Mouse (Mus musculus): ENCODE measurements around the gene Mapk8ip2.
A peak's percentile ranks its signal among the peaks of the same experiment; 100 is the strongest.
"Not testable (repeated sequence)": the region's sequence is repeated elsewhere in the genome, so short reads cannot be mapped to it uniquely, and the experiment has no call there.

Gene Mapk8ip2

GRCm38 (mm10) chr15:89453865-89454478 is at the start of gene Mapk8ip2:
Gene Mapk8ip2 (plus strand): TSS chr15:89453913.
- DNase-seq: peak; percentile 79 to 82

DNA sequence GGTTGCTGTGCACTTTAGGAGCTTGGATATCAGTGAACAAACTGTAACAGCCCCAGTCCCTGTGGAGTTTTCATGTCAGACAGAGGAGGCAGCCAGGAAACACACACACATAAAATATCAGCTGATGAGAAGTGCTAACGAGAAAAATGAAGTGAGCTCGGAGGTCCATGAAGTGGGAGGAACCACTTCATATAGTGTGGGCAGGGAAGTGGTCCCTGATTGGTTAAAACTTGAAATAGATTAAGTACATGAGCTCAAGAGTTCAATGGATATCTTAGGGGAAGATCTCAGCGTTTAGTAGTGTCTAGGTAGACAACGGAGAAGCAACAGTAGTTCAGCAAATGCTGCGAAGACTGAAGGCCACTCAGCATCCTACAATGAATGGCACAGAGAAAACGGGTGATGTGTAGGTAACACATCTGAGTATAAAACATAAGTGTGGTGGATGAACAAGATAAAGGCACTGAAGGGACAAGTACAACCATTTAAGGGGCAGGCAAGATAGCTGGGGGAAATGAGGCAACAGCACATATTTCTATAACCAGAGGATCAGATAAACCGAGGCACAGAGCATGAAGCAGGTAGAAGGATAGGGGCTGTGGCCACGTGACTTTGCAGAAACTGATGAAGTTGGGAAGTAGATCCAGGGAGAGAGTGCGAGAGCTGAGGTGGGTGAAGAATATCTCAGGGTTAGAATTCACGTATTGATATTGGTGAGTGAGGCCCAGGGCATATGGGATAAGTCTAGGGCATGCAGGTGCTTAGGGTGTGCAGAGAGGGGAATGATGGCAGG is 48.7 kb upstream of the Mapk8ip2 start:
- no peak for DNase-seq

GRCm38 (mm10) chr15:89406691-89407090 is 47.0 kb upstream of the Mapk8ip2 start:
- DNase-seq: no peak

DNA sequence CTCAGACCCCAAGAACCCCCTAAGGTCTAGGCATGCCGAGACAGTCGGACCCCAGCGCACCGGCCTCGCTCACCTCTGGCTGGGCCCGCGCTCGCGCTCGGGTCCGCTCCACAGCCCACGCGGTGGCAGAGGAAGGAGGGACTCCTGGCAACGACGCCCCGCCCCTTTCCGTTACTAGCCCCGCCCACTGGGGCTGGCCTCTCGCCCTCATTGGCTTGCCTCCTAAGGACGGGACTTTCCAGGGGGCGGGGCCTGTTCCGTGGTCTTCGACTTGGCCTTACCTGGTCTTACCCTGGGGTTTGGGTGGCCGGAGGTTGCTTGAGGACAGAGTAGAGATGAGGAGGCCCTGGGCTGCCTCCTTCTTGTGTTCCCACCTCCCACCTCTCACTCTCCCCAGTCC is 43.6 kb upstream of the Mapk8ip2 start, which contains the start of gene Syce3:
Gene Syce3 (minus strand): TSS at position 386 of the 400 bp plus-strand sequence.
- no peak for DNase-seq

DNA sequence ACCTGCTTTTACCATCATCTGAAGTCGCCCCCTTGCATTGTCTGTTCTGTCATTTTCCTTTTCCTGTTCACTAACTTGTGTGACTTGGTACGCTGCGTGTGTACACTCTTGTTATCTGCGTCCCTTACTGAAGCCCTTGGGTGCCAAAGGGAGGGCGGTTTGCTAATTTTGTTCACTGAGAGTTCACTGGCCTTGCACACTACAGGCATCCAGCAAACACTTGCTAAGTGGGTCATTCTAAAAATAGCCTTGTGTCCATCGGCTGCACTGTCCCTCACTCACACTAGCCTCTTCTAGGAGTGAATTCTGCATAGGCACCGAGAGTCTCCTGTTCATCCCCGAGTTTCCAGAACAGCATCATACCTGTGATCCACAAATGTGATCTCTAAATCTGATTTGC is 38.4 kb upstream of the Mapk8ip2 start:
- peak in 1 of 2 experiments; percentile 41 for DNase-seq

DNA sequence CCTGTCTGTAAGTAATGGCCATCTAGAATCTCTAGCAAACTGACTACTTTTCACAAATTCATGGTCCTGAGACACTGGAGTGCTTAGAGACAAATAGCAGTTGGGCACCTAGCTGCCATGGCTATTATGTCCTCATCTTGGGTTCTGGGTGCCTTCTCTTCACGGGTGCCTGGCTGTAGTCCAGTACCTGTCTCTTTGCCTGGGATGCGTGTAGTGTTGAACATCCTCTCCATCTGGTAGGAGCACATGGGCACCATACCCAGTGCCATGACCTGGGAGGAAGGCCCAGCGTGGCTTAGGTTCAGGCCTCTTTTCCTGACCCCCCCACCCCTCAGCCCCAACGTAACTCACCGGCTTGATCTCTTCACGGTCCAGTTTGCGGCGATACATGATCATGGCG is 31.8 kb upstream of the Mapk8ip2 start:
- DNase-seq: no peak

- no peak for DNase-seq
Measured at GRCm38 (mm10) chr15:89424621-89425020, 29.1 kb upstream of the Mapk8ip2 start.

GRCm38 (mm10) chr15:89425711-89426121 is 28.0 kb upstream of the Mapk8ip2 start, which contains the start of gene Cpt1b:
Gene Cpt1b (minus strand): TSS chr15:89425863.
- no peak for DNase-seq

DNA sequence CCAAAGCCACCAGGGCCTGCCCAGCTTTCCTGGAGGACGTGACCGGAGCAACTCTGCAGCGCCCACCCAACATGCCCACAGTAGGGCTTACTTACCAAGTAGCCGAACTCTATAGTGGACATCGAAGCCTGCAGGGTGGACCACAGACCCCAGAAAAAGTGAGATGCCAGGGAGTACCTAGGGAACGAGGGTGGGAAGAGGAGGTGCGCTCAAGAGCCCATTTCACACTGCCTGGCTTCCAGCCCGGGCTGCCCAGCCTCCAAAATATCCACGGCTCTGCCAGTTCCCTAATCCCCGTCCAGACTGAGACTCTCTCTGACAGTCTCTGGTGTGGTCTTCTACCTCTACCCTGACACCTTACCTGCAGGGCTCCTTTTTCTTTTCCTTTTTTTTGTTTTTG is 27.0 kb upstream of the Mapk8ip2 start:
- no peak for DNase-seq

DNA sequence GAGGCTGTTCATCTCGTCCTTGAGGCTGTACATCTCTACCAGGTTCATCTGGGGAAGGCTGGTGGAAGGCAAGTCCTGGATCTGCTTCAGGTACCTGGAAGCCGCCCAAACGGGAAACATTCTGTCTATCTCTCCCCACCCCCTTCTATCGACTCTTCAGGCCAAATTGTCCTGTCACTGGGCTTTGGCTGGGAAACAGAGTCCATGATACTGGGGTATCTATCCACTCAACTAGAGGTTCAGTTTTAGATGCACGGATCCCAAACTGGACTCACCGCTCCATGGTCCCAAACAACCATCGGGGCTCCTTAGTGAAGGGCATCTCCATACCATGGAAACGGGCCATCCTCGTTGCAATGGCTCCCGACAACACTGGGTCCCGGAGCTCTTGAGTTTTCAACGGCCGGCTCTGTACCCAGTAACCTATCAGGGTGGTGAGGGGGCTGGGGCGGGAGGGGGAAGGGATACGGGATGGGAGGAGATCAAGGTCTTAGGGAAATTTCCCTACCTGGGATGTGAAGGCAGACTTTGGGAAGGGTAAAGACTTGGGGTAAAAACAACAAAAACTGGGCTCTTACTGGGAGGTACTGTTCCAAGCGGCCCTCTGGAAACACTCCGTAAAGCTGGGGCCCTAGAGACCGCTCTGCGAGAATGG is 25.4 kb upstream of the Mapk8ip2 start:
- DNase-seq: no peak

DNA sequence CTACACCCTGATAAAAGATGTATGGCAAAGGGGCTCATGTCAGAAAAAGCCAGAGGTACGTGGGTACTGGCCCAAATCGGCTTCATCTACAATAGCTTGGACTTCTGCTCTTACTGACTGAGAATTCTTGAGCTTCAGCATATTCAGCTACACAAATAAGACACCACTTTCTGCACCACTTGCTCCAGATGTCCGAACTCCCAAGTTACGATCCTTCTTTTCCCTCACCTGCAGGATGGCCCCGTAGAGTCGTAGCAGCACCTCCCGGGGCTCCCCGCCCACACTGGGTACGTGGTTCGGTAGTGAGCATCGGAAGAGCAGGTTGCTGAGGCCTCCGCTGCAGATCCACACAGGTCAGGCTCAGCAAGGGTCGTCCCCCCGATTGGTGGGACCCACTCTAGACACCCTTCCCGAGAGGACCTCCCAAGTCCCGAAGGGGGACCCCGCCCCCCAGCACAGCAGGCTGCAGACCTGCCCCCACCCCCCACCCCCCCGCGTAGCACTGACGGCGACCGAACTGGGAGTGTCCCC is 24.8 kb upstream of the Mapk8ip2 start:
- DNase-seq: no peak

DNA sequence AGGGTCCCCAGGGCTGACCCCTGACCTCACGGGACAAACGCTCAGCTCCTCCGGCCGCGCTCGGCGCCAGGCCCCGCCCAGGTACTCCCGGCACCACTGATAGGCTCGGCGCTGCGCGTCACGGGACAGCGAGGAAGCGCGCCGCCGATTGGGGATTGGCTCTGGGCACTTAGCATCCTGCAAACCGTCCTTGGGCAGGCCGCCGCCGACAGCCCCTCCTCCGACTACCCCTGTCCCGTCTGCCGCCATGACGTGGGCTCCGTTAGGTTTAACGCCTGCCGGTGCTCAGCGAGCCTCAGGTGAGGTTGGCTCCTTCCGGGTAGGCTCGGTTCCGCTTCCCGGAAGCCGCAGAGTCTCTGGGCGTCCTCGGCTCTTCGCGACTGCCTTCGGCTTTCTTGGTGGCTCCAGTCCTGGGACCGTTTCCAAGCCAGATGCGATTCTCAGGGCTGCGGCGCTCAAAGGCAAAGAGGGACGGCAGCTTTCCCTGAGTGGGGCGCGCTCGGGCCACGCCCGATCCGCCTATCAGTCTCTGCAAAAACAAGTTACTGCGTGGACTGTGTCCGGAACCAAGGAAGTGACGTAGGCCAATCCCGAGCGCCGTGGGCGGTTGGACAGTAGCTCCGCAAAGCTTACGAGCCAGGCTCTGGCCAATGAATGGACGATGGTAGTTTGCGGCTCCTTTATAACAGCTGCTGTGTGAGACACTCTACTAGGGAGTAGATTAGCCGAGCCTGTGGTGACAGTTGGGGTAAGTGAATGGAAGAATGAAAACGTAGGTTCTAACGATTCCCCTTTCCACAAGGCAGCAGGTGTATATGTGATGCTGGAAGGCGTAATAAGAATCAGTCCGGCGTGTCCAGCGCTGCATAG is 24.1 kb upstream of the Mapk8ip2 start, which contains the start of the genes C730034F03Rik, Gm44502 and Chkb:
Gene C730034F03Rik (plus strand): TSS at position 238 of the 870 bp plus-strand sequence.
Gene Gm44502 (minus strand): TSS at position 345 of the 870 bp plus-strand sequence.
Gene Chkb (minus strand): TSS at position 557 of the 870 bp plus-strand sequence.
- DNase-seq: peak; percentile 93

- peak in 1 of 2 experiments; percentile 42 for DNase-seq
Measured at GRCm38 (mm10) chr15:89430341-89430740, 23.4 kb upstream of the Mapk8ip2 start.

- not testable (repeated sequence) for DNase-seq
Measured at GRCm38 (mm10) chr15:89430771-89431170, 22.9 kb upstream of the Mapk8ip2 start.

DNA sequence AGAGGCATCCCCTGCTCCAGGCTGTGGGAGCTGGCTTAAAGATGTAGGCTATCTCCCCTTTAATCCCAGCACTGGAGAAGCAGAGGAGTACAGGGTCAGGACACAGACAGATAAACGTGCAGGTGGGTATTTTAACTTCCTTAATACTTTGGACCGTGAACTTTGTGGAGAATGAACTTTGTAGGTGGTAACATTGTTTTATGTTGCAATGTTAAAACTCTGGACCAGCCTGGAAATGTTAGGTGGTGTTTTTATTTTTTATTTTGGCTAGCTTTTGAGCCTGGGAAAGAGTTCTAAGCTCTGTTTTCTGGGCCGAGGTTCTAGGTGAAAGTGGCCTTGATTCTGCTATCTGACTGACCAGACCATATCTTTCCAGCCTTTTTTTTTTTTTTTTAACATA is 22.4 kb upstream of the Mapk8ip2 start:
- no peak for DNase-seq

- DNase-seq: no peak
Measured at GRCm38 (mm10) chr15:89431806-89432205, 21.9 kb upstream of the Mapk8ip2 start.

GRCm38 (mm10) chr15:89432946-89433345 is 20.8 kb upstream of the Mapk8ip2 start:
- peak; percentile 60 to 67 for DNase-seq

DNA sequence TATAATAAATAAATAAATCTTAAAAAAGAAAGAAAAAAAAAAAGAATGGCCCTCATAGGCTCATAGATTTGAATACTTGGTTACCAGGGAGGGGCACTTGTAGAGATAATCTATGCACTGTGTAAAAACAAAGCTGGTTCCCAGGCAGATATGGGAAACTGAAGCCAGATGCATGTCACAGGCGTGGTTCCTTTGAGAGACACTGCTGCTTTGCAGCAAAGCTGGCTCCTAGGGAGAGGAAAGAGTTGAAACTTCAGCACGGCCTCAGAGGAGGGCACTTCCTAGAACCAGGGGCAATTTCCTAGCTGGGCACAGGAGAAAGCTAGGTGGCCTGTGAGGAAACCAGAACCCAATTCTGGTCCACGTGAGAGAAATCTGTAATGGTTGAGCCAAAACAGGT is 19.6 kb upstream of the Mapk8ip2 start:
- DNase-seq: no peak

DNA sequence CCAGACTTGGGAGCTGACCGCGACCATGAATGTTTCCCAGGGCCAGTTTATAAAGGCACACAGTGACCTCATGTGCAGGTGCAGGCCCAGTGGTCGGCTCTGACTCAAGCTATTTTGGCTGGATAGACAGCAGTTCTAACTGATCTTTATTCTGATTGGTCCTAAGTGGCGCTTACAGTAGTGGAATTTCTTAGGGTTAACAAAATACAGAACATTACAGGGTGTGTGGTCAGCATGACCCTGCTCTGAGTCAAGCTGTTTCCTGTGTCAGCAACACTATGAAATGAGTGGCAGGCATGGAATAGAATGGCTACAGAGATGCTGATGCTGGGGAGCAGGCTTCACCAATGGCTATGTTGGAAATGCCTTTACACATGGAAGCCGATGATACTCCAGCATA is 17.8 kb upstream of the Mapk8ip2 start:
- no peak for DNase-seq

GRCm38 (mm10) chr15:89442486-89443070 is 11.1 kb upstream of the Mapk8ip2 start:
- no peak for DNase-seq

Measured in cerebellum, postnatal 36 days (tissue).